Mouse (Mus musculus) midbrain, postnatal 0 days (tissue): ENCODE measurements around the gene Itpr2. TPM values are rescaled to one million over a fixed set of nuclear protein-coding genes. Genes with fewer than 3 reads are reported as not detected.

Experiments
- ATAC-seq: fragments of 200-750 bp; cut with Nextera tagmentation; 2 replicates; pipeline ENCODE4 v1.8.0; 2017; ENCODE audit warnings: moderate number of reproducible peaks, mild to moderate bottlenecking, moderate TSS enrichment, moderate library complexity; ENCODE audit not compliant: low FRiP score
- DNase-seq: peaks from one replicate; pipeline ENCODE4 v3.0.0-alpha.2; 2015; ENCODE audit warnings: low spot score
- H3K27ac ChIP-seq: fragments of 300-500 bp; sonication (generic); 2 replicates; pipeline ENCODE4 v1.5.1; 2014; ENCODE audit warnings: low read depth, mild to moderate bottlenecking, low read length, mixed read lengths
- H3K27me3 ChIP-seq: fragments of 300-500 bp; sonication (generic); 2 replicates; pipeline ENCODE4 v1.6.1; 2014; ENCODE audit warnings: low read length, control low read depth, mixed read lengths; ENCODE audit not compliant: insufficient read depth
- H3K36me3 ChIP-seq: fragments of 300-500 bp; sonication (generic); 2 replicates; pipeline ENCODE4 v1.6.1; 2014; ENCODE audit warnings: low read length, control low read depth, mixed read lengths; ENCODE audit not compliant: insufficient read depth
- H3K4me1 ChIP-seq: fragments of 300-500 bp; sonication (generic); 2 replicates; pipeline ENCODE4 v1.6.1; 2014; ENCODE audit warnings: mild to moderate bottlenecking, control low read depth, antibody characterized with exemption, low read length, mixed read lengths; ENCODE audit not compliant: insufficient read depth
- H3K4me2 ChIP-seq: fragments of 300-500 bp; sonication (generic); 2 replicates; pipeline ENCODE4 v1.6.1; 2014; ENCODE audit warnings: low read depth, mild to moderate bottlenecking, low read length, mixed read lengths; ENCODE audit not compliant: poor library complexity, severe bottlenecking
- H3K4me3 ChIP-seq: fragments of 300-500 bp; sonication (generic); 2 replicates; pipeline ENCODE4 v1.5.1; 2014; ENCODE audit warnings: low read depth, mild to moderate bottlenecking, low read length, moderate library complexity
- H3K9ac ChIP-seq: fragments of 300-500 bp; sonication (generic); replicated peaks from 2 replicates; pipeline ENCODE4 v1.6.1; 2014; ENCODE audit warnings: mild to moderate bottlenecking, low read length, moderate library complexity, mixed read lengths; ENCODE audit not compliant: poor library complexity, severe bottlenecking
- H3K9me3 ChIP-seq: fragments of 300-500 bp; sonication (generic); 2 replicates; pipeline ENCODE4 v1.6.1; 2016; ENCODE audit warnings: low read length, control low read depth
- CTCF ChIP-seq: IDR thresholded peaks from 2 replicates; pipeline ENCODE4 v1.5.1; 2016; ENCODE audit warnings: antibody characterized with exemption, mild to moderate bottlenecking
- WGBS: fragments of 180-500 bp; shearing (Covaris S2); extraction: QIAGEN DNeasy Blood & Tissue Kit; methylation state at CpG from one replicate; pipeline ENCODE4 v1.1.7; 2014; 5-methylcytosine and 5-hydroxymethylcytosine counted together
- polyA plus RNA-seq: library from polyadenylated mRNA; unstranded; fragments of >200 nt; fragmentation: Nextera tagmentation; extraction: Ambion mirVana; gene quantifications from 2 replicates; pipeline ENCODE4 v1.2.1, GENCODE M21; 2015
- total RNA-seq: library from RNA; depleted of rRNA; stranded (reverse); fragments of >200 nt; gene quantifications from 2 replicates; pipeline ENCODE4 v1.2.3, GENCODE M21; 2014

Gene Itpr2
- total and polyA plus RNA-seq, 2 experiments from 2014 or later, result 9.1 to 15.9 TPM

- no peak for TF ChIP-seq CTCF
- Histone ChIP-seq H3K4me3 (no peak overlapping the region), H3K9me3 (no peaks in the 10 kb centered on the region), H3K27ac (no peak overlapping the region), H3K4me1 (no peaks in the 10 kb centered on the region), H3K9ac (no peak overlapping the region), H3K36me3 (no peaks in the 10 kb centered on the region), H3K27me3 (no peaks in the 10 kb centered on the region), H3K4me2 (no peak overlapping the region)
- 67% methylated on average over 4 of the region's 4 CpGs for WGBS
- ATAC-seq (no peak), DNase-seq (no peak)
These were observed 15.9 kb downstream of the Itpr2 start for GRCm38 (mm10) chr6:146486073-146486472.

- Histone ChIP-seq H3K27me3 (no peaks in the 10 kb centered on the region), H3K27ac (no peak overlapping the region), H3K4me3 (no peak overlapping the region), H3K36me3 (no peaks in the 10 kb centered on the region), H3K4me1 (no peaks in the 10 kb centered on the region), H3K9ac (no peak overlapping the region), H3K9me3 (no peaks in the 10 kb centered on the region), H3K4me2 (no peak overlapping the region)
- DNase-seq, result no peak
- 55% methylated on average over 6 of the region's 6 CpGs for WGBS
- no peak for ATAC-seq
- no peak for TF ChIP-seq CTCF
These were observed 20.6 kb downstream of the Itpr2 start for GRCm38 (mm10) chr6:146481441-146481840.

GRCm38 (mm10) chr6:146480925-146481324, 21.1 kb downstream of the Itpr2 start:
- Histone ChIP-seq H3K27me3 (no peaks in the 10 kb centered on the region), H3K4me3 (no peak overlapping the region), H3K4me1 (no peaks in the 10 kb centered on the region), H3K27ac (no peak overlapping the region), H3K4me2 (no peak overlapping the region), H3K36me3 (no peaks in the 10 kb centered on the region), H3K9ac (no peak overlapping the region), H3K9me3 (no peaks in the 10 kb centered on the region)
- no peak for DNase-seq
- WGBS, result 83% methylated on average over 3 of the region's 3 CpGs
- ATAC-seq, result no peak
- TF ChIP-seq CTCF, result no peak

- H3K4me2 ChIP-seq, result no peak overlapping the region
- H3K36me3 ChIP-seq, result no peaks in the 10 kb centered on the region
- no peaks in the 10 kb centered on the region for H3K27me3 ChIP-seq
- no peaks in the 10 kb centered on the region for H3K4me1 ChIP-seq
- H3K4me3 ChIP-seq, result no peak overlapping the region
- 67% methylated on average over 5 of the region's 5 CpGs for WGBS
- H3K9ac ChIP-seq, result no peak overlapping the region
- no peaks in the 10 kb centered on the region for H3K9me3 ChIP-seq
- no peak for TF ChIP-seq CTCF
- ATAC-seq, result no peak
- H3K27ac ChIP-seq, result no peak overlapping the region
- no peak for DNase-seq
These were observed 22.9 kb downstream of the Itpr2 start for GRCm38 (mm10) chr6:146478888-146479683.

GRCm38 (mm10) chr6:146476865-146477264, 25.2 kb downstream of the Itpr2 start:
- no peak for DNase-seq
- H3K27ac ChIP-seq, result no peak overlapping the region
- ATAC-seq, result no peak
- TF ChIP-seq CTCF, result no peak
- H3K4me1 ChIP-seq, result no peaks in the 10 kb centered on the region
- WGBS, result 70% methylated on average over 1 of the region's 1 CpGs
- H3K36me3 ChIP-seq, result no peaks in the 10 kb centered on the region
- H3K4me3 ChIP-seq, result no peak overlapping the region
- H3K9ac ChIP-seq, result no peak overlapping the region
- no peaks in the 10 kb centered on the region for H3K9me3 ChIP-seq
- no peaks in the 10 kb centered on the region for H3K27me3 ChIP-seq
- no peak overlapping the region for H3K4me2 ChIP-seq

GRCm38 (mm10) chr6:146474166-146474565, 27.9 kb downstream of the Itpr2 start:
- WGBS, result 71% methylated on average over 4 of the region's 4 CpGs

More at GRCm38 (mm10) chr6:146474166-146474565, 27.9 kb downstream of the Itpr2 start:
- Histone ChIP-seq H3K27me3 (no peaks in the 10 kb centered on the region), H3K9me3 (no peaks in the 10 kb centered on the region), H3K27ac (no peak overlapping the region), H3K36me3 (no peaks in the 10 kb centered on the region), H3K4me1 (no peaks in the 10 kb centered on the region), H3K9ac (no peak overlapping the region), H3K4me3 (no peak overlapping the region), H3K4me2 (no peak overlapping the region)
- DNase-seq (no peak), ATAC-seq (no peak)
- no peak for TF ChIP-seq CTCF
